Mouse (Mus musculus) testis, adult 2 months (tissue): ENCODE results near the gene Heatr4.

Source experiments
- CTCF ChIP-seq: fragments of 200-500 bp; IDR thresholded peaks from 2 replicates; pipeline ENCODE4 v1.5.1; 2012; ENCODE audit warnings: low read depth, mild to moderate bottlenecking, inconsistent platforms, low read length, moderate library complexity; ENCODE audit not compliant: control insufficient read depth, insufficient read depth, insufficient replicate concordance
- POLR2A ChIP-seq: fragments of 200-500 bp; IDR thresholded peaks from 2 replicates; pipeline ENCODE4 v1.6.1; 2012; ENCODE audit warnings: low read depth, mild to moderate bottlenecking, inconsistent platforms, low read length, moderate library complexity; ENCODE audit not compliant: control insufficient read depth

DNA sequence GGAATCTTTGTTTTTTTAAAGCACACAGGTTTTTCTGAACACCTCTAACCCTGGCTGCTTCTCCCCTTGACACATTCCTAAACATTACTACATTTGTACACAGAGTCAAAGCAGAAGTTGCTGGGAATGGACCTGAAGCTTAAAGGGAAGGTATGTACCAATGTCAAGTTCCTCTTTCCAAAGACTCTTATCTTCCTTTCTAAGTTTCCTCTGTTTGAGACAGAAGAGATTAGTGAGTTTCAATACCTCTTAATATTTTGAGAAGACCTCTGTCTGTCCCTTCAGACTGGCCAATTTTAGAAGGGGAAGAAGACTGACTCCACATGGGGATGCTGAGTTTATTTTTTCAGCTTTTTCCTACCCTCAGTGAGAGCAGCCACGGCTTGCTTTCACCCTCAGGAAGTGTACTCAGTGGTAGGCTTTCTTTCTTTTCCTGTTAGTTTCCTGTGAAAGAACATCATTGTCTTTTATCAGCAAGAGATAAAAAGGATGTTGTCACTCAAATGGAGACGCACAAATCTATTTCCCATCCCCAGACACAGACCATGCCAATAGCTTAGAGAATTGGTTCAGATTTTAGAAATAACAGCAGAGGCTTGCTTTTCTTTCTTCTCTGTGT lies 55.4 kb downstream of the Heatr4 start:
- TF ChIP-seq CTCF: no peak
- TF ChIP-seq POLR2A: no peak
